Mouse (Mus musculus): Measurements from ENCODE around the gene Arid3c. TPM values are rescaled to one million over a fixed set of nuclear protein-coding genes. Genes with fewer than 3 reads are reported as not detected.

Gene Arid3c
- polyA plus RNA-seq, 1 experiment from 2014 or later: 1.2 TPM

DNA sequence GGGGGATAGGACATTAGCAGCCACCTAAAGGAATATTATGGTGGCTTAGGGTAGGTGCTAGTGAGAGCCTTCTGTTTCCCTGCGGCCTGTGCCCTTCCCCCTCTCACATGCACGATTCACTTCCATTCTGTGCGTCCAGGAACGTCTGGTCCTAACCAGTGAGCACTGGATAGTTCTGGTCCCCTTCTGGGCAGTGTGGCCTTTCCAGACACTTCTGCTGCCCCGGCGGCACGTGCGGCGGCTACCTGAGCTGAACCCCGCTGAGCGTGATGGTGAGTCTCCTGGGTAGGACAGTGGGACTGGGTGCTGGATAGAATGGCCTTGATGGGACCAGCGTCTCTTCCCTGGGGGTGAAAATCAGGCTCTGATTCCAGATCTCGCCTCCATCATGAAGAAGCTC lies 26.4 kb upstream of the Arid3c start:
- Histone ChIP-seq H3K27me3 (ENCODE audit: control insufficient read depth, insufficient read depth, low read length) (no peaks in the 10 kb centered on the region), H3K4me3 (ENCODE audit: low read depth, low read length) (no peak overlapping the region), H3K27ac (ENCODE audit: low read depth, low read length) (no peak overlapping the region), H3K4me1 (ENCODE audit: control insufficient read depth, insufficient read depth, low read length) (peaks cover 16% of the 10 kb centered on the region), H3K36me3 (ENCODE audit: control insufficient read depth, insufficient read depth, low read length) (no peaks in the 10 kb centered on the region; the same call in 1 of the 2 replicates), H3K9ac (ENCODE audit: low read length) (no peak overlapping the region), H3K9me3 (ENCODE audit: control insufficient read depth, low read length) (no peaks in the 10 kb centered on the region), H3K4me2 (ENCODE audit: low read depth) (no peak overlapping the region)
- WGBS: 91% methylated on average over 13 of the region's 13 CpGs
- no peak for DNase-seq (ENCODE audit: low spot score)
- no peak for ATAC-seq (ENCODE audit: insufficient read depth, low FRiP score, low TSS enrichment)

GRCm38 (mm10) chr4:41756440-41756839 lies 25.5 kb upstream of the Arid3c start:
- Histone ChIP-seq H3K4me1 (ENCODE audit: control insufficient read depth, insufficient read depth, low read length) (peaks cover 14% of the 10 kb centered on the region; the same call in 1 of the 2 replicates), H3K9ac (ENCODE audit: low read length) (no peak overlapping the region), H3K27me3 (ENCODE audit: control insufficient read depth, insufficient read depth, low read length) (no peaks in the 10 kb centered on the region), H3K36me3 (ENCODE audit: control insufficient read depth, insufficient read depth, low read length) (no peaks in the 10 kb centered on the region; the same call in 1 of the 2 replicates), H3K9me3 (ENCODE audit: control insufficient read depth, low read length) (no peaks in the 10 kb centered on the region), H3K27ac (ENCODE audit: low read depth, low read length) (no peak overlapping the region), H3K4me2 (ENCODE audit: low read depth) (peak overlapping the region; percentile 98), H3K4me3 (ENCODE audit: low read depth, low read length) (no peak overlapping the region)
- DNase-seq (ENCODE audit: low spot score) (no peak), ATAC-seq (ENCODE audit: insufficient read depth, low FRiP score, low TSS enrichment) (no peak)
- 78% methylated on average over 8 of the region's 8 CpGs for WGBS

- peak within 1 kb of the TSS; percentile 98 for H3K4me2 ChIP-seq (ENCODE audit: low read depth)
- peak within 1 kb of the TSS; percentile 67 for H3K4me3 ChIP-seq (ENCODE audit: low read depth, low read length)
- peak; percentile 62 for ATAC-seq (ENCODE audit: insufficient read depth, low FRiP score, low TSS enrichment)
- H3K4me1 ChIP-seq (ENCODE audit: control insufficient read depth, insufficient read depth, low read length): peaks cover 8% of the 10 kb centered on the region; the same call in 1 of the 2 replicates
- no peaks in the 10 kb centered on the region for H3K9me3 ChIP-seq (ENCODE audit: control insufficient read depth, low read length)
- peak; percentile 83 for DNase-seq (ENCODE audit: low spot score)
- H3K9ac ChIP-seq (ENCODE audit: low read length): peak within 1 kb of the TSS; percentile 67
- no peaks in the 10 kb centered on the region for H3K27me3 ChIP-seq (ENCODE audit: control insufficient read depth, insufficient read depth, low read length)
- under 1% methylated on average over 57 of the region's 57 CpGs for WGBS
- H3K36me3 ChIP-seq (ENCODE audit: control insufficient read depth, insufficient read depth, low read length): no peaks in the 10 kb centered on the region; the same call in 1 of the 2 replicates
- peak within 1 kb of the TSS; percentile 53; the same call in 1 of the 2 replicates for H3K27ac ChIP-seq (ENCODE audit: low read depth, low read length)
Measured at GRCm38 (mm10) chr4:41755338-41756305, 24.7 kb upstream of the Arid3c start, which contains the start of gene Sigmar1. Gene Sigmar1, minus strand, starts transcription at chr4:41756157.

- Histone ChIP-seq H3K9ac (ENCODE audit: low read length) (peak within 1 kb of the TSS; percentile 67), H3K9me3 (ENCODE audit: control insufficient read depth, low read length) (no peaks in the 10 kb centered on the region), H3K4me3 (ENCODE audit: low read depth, low read length) (peak within 1 kb of the TSS; percentile 67), H3K27me3 (ENCODE audit: control insufficient read depth, insufficient read depth, low read length) (no peaks in the 10 kb centered on the region), H3K36me3 (ENCODE audit: control insufficient read depth, insufficient read depth, low read length) (no peaks in the 10 kb centered on the region; the same call in 1 of the 2 replicates), H3K27ac (ENCODE audit: low read depth, low read length) (peak within 1 kb of the TSS; percentile 53; the same call in 1 of the 2 replicates), H3K4me1 (ENCODE audit: control insufficient read depth, insufficient read depth, low read length) (peaks cover 2% of the 10 kb centered on the region; the same call in 1 of the 2 replicates), H3K4me2 (ENCODE audit: low read depth) (peak within 1 kb of the TSS; percentile 98)
- ATAC-seq (ENCODE audit: insufficient read depth, low FRiP score, low TSS enrichment): peak; percentile 29
- no peak for DNase-seq (ENCODE audit: low spot score)
- WGBS: 12% methylated on average over 14 of the region's 14 CpGs
Measured at GRCm38 (mm10) chr4:41754797-41755337, 23.9 kb upstream of the Arid3c start, which contains the start of gene Galt. Gene Galt, plus strand, starts transcription at chr4:41755228.

GRCm38 (mm10) chr4:41745021-41745420 lies 14.1 kb upstream of the Arid3c start:
- H3K4me3 ChIP-seq (ENCODE audit: low read depth, low read length): no peak overlapping the region

GRCm38 (mm10) chr4:41744131-41744530 lies 13.2 kb upstream of the Arid3c start:
- WGBS: 77% methylated on average over 2 of the region's 2 CpGs
- ATAC-seq (ENCODE audit: insufficient read depth, low FRiP score, low TSS enrichment) (no peak), DNase-seq (ENCODE audit: low spot score) (no peak)
- no peak overlapping the region for H3K4me2 ChIP-seq (ENCODE audit: low read depth)
- no peaks in the 10 kb centered on the region for H3K9me3 ChIP-seq (ENCODE audit: control insufficient read depth, low read length)
- H3K9ac ChIP-seq (ENCODE audit: low read length): no peak overlapping the region
- H3K36me3 ChIP-seq (ENCODE audit: control insufficient read depth, insufficient read depth, low read length): no peaks in the 10 kb centered on the region; the same call in 1 of the 2 replicates
- no peak overlapping the region for H3K4me3 ChIP-seq (ENCODE audit: low read depth, low read length)
- H3K27me3 ChIP-seq (ENCODE audit: control insufficient read depth, insufficient read depth, low read length): no peaks in the 10 kb centered on the region
- H3K27ac ChIP-seq (ENCODE audit: low read depth, low read length): no peak overlapping the region
- peaks cover 6% of the 10 kb centered on the region; the same call in 1 of the 2 replicates for H3K4me1 ChIP-seq (ENCODE audit: control insufficient read depth, insufficient read depth, low read length)

More at GRCm38 (mm10) chr4:41745021-41745420, 14.1 kb upstream of the Arid3c start:
- WGBS: 67% methylated on average over 1 of the region's 1 CpGs
- H3K4me1 ChIP-seq (ENCODE audit: control insufficient read depth, insufficient read depth, low read length): peaks cover 4% of the 10 kb centered on the region; the same call in 1 of the 2 replicates
- H3K36me3 ChIP-seq (ENCODE audit: control insufficient read depth, insufficient read depth, low read length): no peaks in the 10 kb centered on the region
- no peak overlapping the region for H3K4me2 ChIP-seq (ENCODE audit: low read depth)
- no peak overlapping the region for H3K27ac ChIP-seq (ENCODE audit: low read depth, low read length)
- no peak overlapping the region for H3K9ac ChIP-seq (ENCODE audit: low read length)
- DNase-seq (ENCODE audit: low spot score) (no peak), ATAC-seq (ENCODE audit: insufficient read depth, low FRiP score, low TSS enrichment) (no peak)
- no peaks in the 10 kb centered on the region for H3K9me3 ChIP-seq (ENCODE audit: control insufficient read depth, low read length)
- no peaks in the 10 kb centered on the region for H3K27me3 ChIP-seq (ENCODE audit: control insufficient read depth, insufficient read depth, low read length)

DNA sequence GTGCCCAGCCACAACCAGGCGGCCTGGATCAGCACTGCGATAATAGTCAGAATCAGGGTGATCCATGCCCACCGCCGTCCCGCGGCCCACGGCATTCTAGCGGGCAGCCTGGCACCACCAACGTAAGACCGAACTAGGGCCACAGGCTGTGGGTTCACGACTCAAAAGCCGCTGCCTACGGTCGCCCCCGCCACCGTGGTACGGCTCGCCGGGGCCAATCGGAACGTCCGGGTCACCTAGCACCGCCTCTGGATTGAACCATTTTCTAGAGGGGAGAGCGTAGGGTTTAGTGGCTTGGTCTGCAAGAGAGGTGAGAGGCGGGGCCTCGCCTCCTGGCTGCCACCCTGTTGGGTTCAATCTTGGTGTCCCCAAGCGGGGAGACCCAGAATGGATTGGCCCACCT lies 10.2 kb upstream of the Arid3c start:
- DNase-seq (ENCODE audit: low spot score) (peak; percentile 95), ATAC-seq (ENCODE audit: insufficient read depth, low FRiP score, low TSS enrichment) (peak; percentile 96)
- peaks cover 2% of the 10 kb centered on the region for H3K36me3 ChIP-seq (ENCODE audit: control insufficient read depth, insufficient read depth, low read length)
- peak overlapping the region; percentile 92 for H3K4me2 ChIP-seq (ENCODE audit: low read depth)
- H3K9ac ChIP-seq (ENCODE audit: low read length): peak overlapping the region; percentile 50
- peak overlapping the region; percentile 57 for H3K4me3 ChIP-seq (ENCODE audit: low read depth, low read length)
- H3K9me3 ChIP-seq (ENCODE audit: control insufficient read depth, low read length): no peaks in the 10 kb centered on the region
- no peaks in the 10 kb centered on the region for H3K27me3 ChIP-seq (ENCODE audit: control insufficient read depth, insufficient read depth, low read length)
- H3K4me1 ChIP-seq (ENCODE audit: control insufficient read depth, insufficient read depth, low read length): peaks cover 6% of the 10 kb centered on the region; the same call in 1 of the 2 replicates
- 0 out of 2 replicates have a peak overlapping the region, but pooled peaks have one; percentile 4 for H3K27ac ChIP-seq (ENCODE audit: low read depth, low read length)
- under 1% methylated on average over 27 of the region's 27 CpGs for WGBS

DNA sequence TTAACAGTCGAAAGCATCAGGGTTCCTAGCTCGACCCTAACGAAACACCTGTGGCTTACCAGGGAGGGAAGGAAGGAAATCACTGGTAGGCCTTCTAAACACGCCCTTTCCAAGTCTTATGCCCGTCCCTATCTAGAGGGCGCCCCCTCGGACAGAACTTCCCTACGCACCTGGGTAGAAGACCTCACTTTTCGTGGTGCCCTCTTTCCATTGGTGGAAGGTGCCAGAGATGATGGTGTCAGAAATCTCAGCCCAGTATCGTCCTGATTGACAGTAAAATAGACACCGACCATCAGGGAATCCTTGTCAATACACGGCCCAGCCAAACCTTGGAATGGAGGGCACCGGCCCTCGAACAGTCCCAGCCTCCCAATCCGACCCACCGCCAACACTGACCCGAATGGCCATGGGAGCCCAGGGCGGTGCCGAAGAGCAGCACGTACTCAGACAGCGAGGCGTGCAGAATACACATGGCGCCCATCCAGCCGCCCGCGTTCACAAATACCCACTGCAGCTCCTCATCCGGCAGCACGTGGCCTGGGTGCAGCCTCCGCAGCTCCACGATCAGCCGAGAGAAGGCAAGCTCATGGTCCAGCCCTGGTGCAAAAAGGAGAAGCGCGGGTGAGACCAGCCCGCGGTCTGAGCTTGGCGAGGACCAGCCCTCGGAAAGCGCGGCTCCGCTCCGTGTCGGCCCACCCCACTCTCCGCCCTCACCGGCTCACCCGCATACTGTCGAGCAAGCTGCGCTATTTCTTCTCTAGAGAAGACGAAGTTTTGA lies 9.6 kb upstream of the Arid3c start:
- under 1% methylated on average over 48 of the region's 48 CpGs for WGBS
- peak overlapping the region; percentile 57 for H3K4me3 ChIP-seq (ENCODE audit: low read depth, low read length)
- DNase-seq (ENCODE audit: low spot score) (no peak), ATAC-seq (ENCODE audit: insufficient read depth, low FRiP score, low TSS enrichment) (peak; percentile 79)
- 0 out of 2 replicates have a peak overlapping the region, but pooled peaks have one; percentile 4 for H3K27ac ChIP-seq (ENCODE audit: low read depth, low read length)
- no peaks in the 10 kb centered on the region for H3K27me3 ChIP-seq (ENCODE audit: control insufficient read depth, insufficient read depth, low read length)
- no peaks in the 10 kb centered on the region for H3K9me3 ChIP-seq (ENCODE audit: control insufficient read depth, low read length)
- peak overlapping the region; percentile 50 for H3K9ac ChIP-seq (ENCODE audit: low read length)
- H3K36me3 ChIP-seq (ENCODE audit: control insufficient read depth, insufficient read depth, low read length): peaks cover 2% of the 10 kb centered on the region
- peaks cover 6% of the 10 kb centered on the region; the same call in 1 of the 2 replicates for H3K4me1 ChIP-seq (ENCODE audit: control insufficient read depth, insufficient read depth, low read length)
- H3K4me2 ChIP-seq (ENCODE audit: low read depth): peak overlapping the region; percentile 92

Data from neural tube, embryonic 11.5 days (tissue).